Mouse (Mus musculus) midbrain, embryonic 16.5 days (tissue): Measurements from ENCODE around the gene Psmd11. TPM values are rescaled to one million over a fixed set of nuclear protein-coding genes. Genes with fewer than 3 reads are reported as not detected.
"Not testable (repeated sequence)": the region's sequence is repeated elsewhere in the genome, so short reads cannot be mapped to it uniquely, and the experiment has no call there.

Experiments
- ATAC-seq: fragments of 200-750 bp; cut with Nextera tagmentation; 2 replicates; pipeline ENCODE4 v1.8.0; 2017; ENCODE audit warnings: moderate TSS enrichment
- H3K27ac ChIP-seq: fragments of 300-500 bp; sonication (generic); 2 replicates; pipeline ENCODE4 v1.5.1; 2014; ENCODE audit warnings: mild to moderate bottlenecking, low read length, mixed read lengths
- H3K27me3 ChIP-seq: fragments of 300-500 bp; sonication (generic); 2 replicates; pipeline ENCODE4 v1.6.1; 2014; ENCODE audit warnings: low read depth, low read length, mixed read lengths; ENCODE audit not compliant: control insufficient read depth, insufficient read depth
- H3K36me3 ChIP-seq: fragments of 300-500 bp; sonication (generic); 2 replicates; pipeline ENCODE4 v1.6.1; 2014; ENCODE audit warnings: mild to moderate bottlenecking, low read length, moderate library complexity, mixed read lengths; ENCODE audit not compliant: control insufficient read depth, insufficient read depth
- H3K4me1 ChIP-seq: fragments of 300-500 bp; sonication (generic); 2 replicates; pipeline ENCODE4 v1.6.1; 2014; ENCODE audit warnings: mild to moderate bottlenecking, low read length, mixed read lengths; ENCODE audit not compliant: control insufficient read depth, insufficient read depth
- H3K4me2 ChIP-seq: fragments of 300-500 bp; sonication (generic); 2 replicates; pipeline ENCODE4 v1.6.1; 2014; ENCODE audit warnings: mild to moderate bottlenecking, low read length, mixed read lengths
- H3K4me3 ChIP-seq: fragments of 300-500 bp; sonication (generic); 2 replicates; pipeline ENCODE4 v1.5.1; 2014; ENCODE audit warnings: low read depth, mild to moderate bottlenecking, low read length, moderate library complexity, mixed read lengths
- H3K9ac ChIP-seq: fragments of 300-500 bp; sonication (generic); 2 replicates; pipeline ENCODE4 v1.6.1; 2014; ENCODE audit warnings: low read depth, low read length, mixed read lengths
- H3K9me3 ChIP-seq: fragments of 300-500 bp; sonication (generic); replicated peaks from 2 replicates; pipeline ENCODE4 v1.6.1; 2014; ENCODE audit warnings: mild to moderate bottlenecking, low read length, mixed read lengths; ENCODE audit not compliant: control insufficient read depth, poor library complexity, severe bottlenecking
- WGBS: fragments of 180-500 bp; shearing (Covaris S2); extraction: QIAGEN DNeasy Blood & Tissue Kit; methylation state at CpG from one replicate; pipeline ENCODE4 v1.1.7; 2014; 5-methylcytosine and 5-hydroxymethylcytosine counted together
- polyA plus RNA-seq: library from polyadenylated mRNA; unstranded; fragments of >200 nt; fragmentation: Nextera tagmentation; extraction: Ambion mirVana; gene quantifications from 2 replicates; pipeline ENCODE4 v1.2.1, GENCODE M21; 2015

Gene Psmd11
- polyA plus RNA-seq, 1 experiment from 2014 or later: 270 TPM

DNA sequence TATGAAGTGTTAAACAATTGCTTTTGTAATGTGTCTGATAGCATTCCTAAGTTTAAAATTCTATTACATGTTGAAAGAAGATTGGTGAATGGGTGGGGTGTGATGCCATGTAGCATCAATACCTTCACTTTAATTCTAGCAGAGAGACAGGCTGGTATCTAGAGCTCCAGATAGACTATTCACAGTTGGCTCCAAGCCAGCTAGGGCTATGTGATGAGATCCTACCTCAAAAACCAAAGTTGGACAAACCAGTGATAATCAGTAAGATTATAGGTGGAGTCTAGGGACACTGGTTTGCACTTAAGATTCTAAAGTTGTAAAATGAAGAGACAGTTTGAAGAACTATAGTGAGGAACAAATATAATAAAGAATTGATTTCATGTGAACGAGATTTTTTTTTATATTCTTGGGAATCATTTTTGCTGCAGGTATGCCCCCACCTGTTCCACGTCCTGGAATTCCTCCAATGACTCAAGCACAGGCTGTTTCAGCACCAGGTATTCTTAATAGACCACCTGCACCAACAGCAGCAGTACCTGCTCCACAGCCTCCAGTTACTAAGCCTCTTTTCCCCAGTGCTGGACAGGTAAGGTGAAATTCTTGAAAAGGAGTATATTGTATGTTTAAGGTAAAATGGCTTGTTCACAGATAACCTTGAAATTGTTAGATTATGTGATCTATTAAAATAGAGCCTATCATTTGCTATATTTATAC lies 36.9 kb upstream of the Psmd11 start:
- no peak for ATAC-seq
- H3K27me3 ChIP-seq: no peaks in the 10 kb centered on the region
- H3K4me2 ChIP-seq: no peak overlapping the region
- H3K9me3 ChIP-seq: no peaks in the 10 kb centered on the region
- H3K27ac ChIP-seq: no peak overlapping the region
- H3K4me3 ChIP-seq: no peak overlapping the region
- WGBS: 94% methylated on average over 2 of the region's 2 CpGs
- H3K4me1 ChIP-seq: peaks cover 8% of the 10 kb centered on the region
- H3K9ac ChIP-seq: no peak overlapping the region
- H3K36me3 ChIP-seq: peaks cover 27% of the 10 kb centered on the region

DNA sequence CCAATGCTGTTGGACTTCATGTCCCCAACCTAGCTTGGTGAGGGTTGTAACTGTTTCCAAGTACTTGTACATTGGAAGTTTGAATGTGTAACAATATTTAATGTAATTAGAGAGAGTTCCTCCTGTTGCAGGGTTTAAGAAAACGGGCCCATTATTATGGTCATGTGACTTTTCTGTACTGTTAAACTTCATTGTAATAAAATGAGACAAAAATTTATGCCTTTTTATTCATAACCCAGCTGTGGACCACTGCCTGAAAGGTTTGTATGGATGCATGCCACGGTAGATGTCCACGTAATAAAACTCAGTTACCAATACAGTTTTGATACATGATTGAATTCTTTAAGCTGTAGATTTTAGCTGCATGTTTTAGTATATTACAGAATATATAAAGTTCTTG lies 32.5 kb upstream of the Psmd11 start:
- no peaks in the 10 kb centered on the region for H3K9me3 ChIP-seq
- no peak overlapping the region for H3K4me3 ChIP-seq
- no peak overlapping the region for H3K9ac ChIP-seq
- WGBS: 98% methylated on average over 3 of the region's 3 CpGs
- H3K4me2 ChIP-seq: no peak overlapping the region
- H3K4me1 ChIP-seq: no peaks in the 10 kb centered on the region
- no peaks in the 10 kb centered on the region for H3K27me3 ChIP-seq
- H3K27ac ChIP-seq: no peak overlapping the region
- no peak for ATAC-seq
- H3K36me3 ChIP-seq: peaks cover 30% of the 10 kb centered on the region

DNA sequence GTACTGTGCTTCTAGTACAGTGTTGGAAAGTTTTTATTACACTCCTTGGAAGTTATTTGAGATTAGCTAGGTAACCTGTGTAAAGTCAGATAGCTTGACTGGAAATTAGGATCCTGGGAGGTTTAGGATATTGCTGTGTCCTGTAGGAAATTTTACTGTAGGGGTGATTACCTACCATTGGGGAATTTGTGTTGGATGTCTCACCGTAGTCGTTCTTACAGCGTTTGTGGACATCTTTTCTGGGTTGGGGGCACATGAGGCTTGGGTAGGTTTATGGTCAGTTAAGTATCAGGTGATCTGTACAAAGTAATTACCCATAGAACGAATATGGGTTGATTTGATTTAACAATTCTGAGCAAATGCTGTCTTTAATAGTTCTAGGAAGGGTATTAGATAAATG lies 31.8 kb upstream of the Psmd11 start:
- Histone ChIP-seq H3K4me2 (no peak overlapping the region), H3K9ac (no peak overlapping the region), H3K27ac (no peak overlapping the region), H3K36me3 (peaks cover 30% of the 10 kb centered on the region), H3K4me3 (no peak overlapping the region), H3K27me3 (no peaks in the 10 kb centered on the region), H3K9me3 (no peaks in the 10 kb centered on the region), H3K4me1 (no peaks in the 10 kb centered on the region)
- ATAC-seq: no peak
- WGBS: 94% methylated on average over 4 of the region's 4 CpGs

DNA sequence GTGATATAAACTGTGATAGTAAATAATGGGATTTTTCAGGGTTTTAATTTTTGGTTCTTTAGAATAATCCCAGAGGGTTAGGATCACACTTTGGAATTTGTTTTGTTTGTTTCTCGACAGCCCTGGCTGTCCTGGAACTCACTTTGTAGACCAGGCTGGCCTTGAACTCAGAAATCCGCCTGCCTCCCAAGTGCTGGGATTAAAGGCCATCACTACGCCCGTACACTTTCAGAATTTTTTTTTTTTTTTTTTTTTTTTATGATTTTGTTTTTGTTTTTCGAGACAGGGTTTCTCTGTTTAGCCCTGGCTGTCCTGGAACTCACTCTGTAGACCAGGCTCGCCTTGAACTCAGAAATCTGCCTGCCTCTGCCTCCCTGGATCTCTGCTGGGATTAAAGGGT lies 20.5 kb upstream of the Psmd11 start:
- not testable (repeated sequence) for H3K9me3 ChIP-seq, H3K27ac ChIP-seq, ATAC-seq, H3K27me3 ChIP-seq, H3K4me3 ChIP-seq, H3K4me1 ChIP-seq, H3K4me2 ChIP-seq, H3K9ac ChIP-seq
- WGBS: 97% methylated on average over 6 of the region's 6 CpGs
- H3K36me3 ChIP-seq: peaks cover 26% of the 10 kb centered on the region

DNA sequence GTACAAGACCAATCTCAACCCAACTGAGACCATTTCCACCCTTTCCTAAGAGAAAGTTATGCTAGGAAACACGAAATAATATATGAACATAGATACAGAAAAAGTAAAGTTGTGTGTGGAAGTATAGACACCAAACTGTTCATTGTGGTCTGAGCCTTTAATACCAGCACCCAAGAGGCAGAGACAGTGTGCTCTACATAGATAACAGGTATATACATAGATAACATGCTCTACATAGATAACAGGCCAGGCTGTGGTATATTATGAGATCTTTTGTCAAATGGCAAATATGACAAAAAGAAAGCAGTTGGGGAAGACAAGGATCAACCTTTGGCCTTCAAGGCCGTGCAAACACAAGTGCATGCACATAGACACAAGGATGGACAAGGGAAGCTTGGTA lies 18.0 kb upstream of the Psmd11 start:
- H3K9me3 ChIP-seq: no peaks in the 10 kb centered on the region
- ATAC-seq: no peak
- no peak overlapping the region for H3K27ac ChIP-seq
- WGBS: 91% methylated on average over 2 of the region's 2 CpGs
- peaks cover 23% of the 10 kb centered on the region for H3K36me3 ChIP-seq
- no peaks in the 10 kb centered on the region for H3K27me3 ChIP-seq
- H3K4me1 ChIP-seq: no peaks in the 10 kb centered on the region
- no peak overlapping the region for H3K4me2 ChIP-seq
- H3K4me3 ChIP-seq: no peak overlapping the region
- H3K9ac ChIP-seq: no peak overlapping the region

DNA sequence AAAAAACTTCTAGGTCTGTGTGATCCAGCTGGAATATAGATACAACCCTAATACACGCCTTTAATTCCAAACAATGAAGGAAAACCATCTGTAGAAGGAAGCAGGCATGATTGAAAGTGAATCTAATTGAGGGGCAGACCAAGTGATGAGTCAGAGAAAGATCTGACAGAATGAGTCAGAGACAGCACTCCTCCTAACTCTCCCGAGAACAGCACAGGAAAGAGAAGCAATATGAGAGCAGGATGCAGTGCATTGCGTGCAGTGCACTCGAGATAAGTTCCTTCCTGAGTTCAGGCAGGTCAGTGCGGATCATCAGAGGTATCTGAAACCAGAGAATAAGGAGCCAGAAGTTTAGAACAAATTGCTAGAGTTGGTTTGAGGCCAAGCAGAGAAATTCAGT lies 11.3 kb upstream of the Psmd11 start:
- WGBS: 98% methylated on average over 5 of the region's 5 CpGs
- Histone ChIP-seq H3K9me3 (no peaks in the 10 kb centered on the region), H3K4me1 (no peaks in the 10 kb centered on the region), H3K4me3 (no peak overlapping the region), H3K27ac (no peak overlapping the region), H3K27me3 (no peaks in the 10 kb centered on the region), H3K4me2 (no peak overlapping the region), H3K36me3 (peaks cover 14% of the 10 kb centered on the region), H3K9ac (no peak overlapping the region)
- no peak for ATAC-seq

DNA sequence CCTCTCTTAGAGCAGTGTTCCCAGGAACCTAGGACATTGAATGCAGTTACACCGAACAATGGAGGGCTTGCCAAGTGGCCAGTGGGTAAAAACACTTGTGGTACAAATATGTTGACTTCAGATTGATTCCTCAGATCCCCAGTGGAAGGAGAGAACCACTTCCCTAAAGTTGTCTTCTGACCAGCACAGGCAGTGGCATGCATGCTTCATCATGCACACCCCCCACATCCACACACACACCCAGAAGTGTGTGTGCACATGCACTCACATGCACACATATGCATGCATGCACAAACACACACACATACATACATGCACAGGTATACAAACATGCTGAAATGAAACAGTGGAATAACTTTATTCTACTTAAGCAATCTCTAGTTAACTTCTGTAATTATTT lies 8.7 kb upstream of the Psmd11 start:
- WGBS: 79% methylated on average over 1 of the region's 1 CpGs
- ATAC-seq: no peak
- Histone ChIP-seq H3K9ac (no peak overlapping the region), H3K36me3 (peaks cover 12% of the 10 kb centered on the region), H3K4me2 (no peak overlapping the region), H3K4me1 (no peaks in the 10 kb centered on the region), H3K4me3 (no peak overlapping the region), H3K9me3 (no peaks in the 10 kb centered on the region), H3K27me3 (no peaks in the 10 kb centered on the region), H3K27ac (no peak overlapping the region)

DNA sequence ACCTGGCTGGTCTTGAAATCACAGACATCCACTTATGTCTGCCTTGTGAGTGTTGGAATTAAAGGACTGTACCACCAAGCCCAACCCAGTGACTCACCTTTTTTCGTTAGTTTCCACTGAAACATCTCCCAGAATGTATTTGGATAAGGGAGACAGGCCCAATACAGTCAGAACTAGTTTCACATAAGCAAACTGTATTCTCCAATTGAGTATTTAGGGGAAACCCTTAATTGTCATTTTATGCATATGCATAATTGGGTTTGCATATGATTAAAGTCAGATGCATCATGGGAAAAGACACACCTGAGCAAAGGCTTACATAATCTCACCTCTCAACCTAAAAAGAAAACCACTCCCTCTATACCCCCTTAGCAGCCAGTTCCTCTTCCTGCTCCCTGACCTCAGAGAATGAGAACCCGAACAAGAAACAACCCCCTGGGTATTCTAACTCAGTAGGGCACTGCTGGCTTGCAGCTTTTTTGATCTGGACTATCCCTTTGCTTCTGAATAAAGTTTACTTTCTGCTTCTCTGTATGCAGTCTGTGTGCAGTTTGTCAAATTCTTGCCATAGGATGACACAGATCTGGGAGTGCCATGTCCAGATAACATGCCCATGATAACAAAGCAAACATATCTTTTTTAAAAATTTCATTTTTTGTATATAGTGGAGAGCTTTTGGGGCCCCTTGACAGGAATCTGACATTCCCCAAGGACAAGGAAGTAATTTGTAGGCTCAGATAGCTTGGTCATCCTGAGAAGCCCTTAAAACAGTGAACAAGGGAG lies 8.0 kb upstream of the Psmd11 start:
- H3K36me3 ChIP-seq: peaks cover 10% of the 10 kb centered on the region
- no peak overlapping the region for H3K4me2 ChIP-seq
- H3K4me3 ChIP-seq: no peak overlapping the region
- 67% methylated on average over 2 of the region's 2 CpGs for WGBS
- no peak overlapping the region for H3K9ac ChIP-seq
- H3K9me3 ChIP-seq: no peaks in the 10 kb centered on the region
- H3K27ac ChIP-seq: no peak overlapping the region
- ATAC-seq: no peak
- H3K27me3 ChIP-seq: no peaks in the 10 kb centered on the region
- H3K4me1 ChIP-seq: no peaks in the 10 kb centered on the region

DNA sequence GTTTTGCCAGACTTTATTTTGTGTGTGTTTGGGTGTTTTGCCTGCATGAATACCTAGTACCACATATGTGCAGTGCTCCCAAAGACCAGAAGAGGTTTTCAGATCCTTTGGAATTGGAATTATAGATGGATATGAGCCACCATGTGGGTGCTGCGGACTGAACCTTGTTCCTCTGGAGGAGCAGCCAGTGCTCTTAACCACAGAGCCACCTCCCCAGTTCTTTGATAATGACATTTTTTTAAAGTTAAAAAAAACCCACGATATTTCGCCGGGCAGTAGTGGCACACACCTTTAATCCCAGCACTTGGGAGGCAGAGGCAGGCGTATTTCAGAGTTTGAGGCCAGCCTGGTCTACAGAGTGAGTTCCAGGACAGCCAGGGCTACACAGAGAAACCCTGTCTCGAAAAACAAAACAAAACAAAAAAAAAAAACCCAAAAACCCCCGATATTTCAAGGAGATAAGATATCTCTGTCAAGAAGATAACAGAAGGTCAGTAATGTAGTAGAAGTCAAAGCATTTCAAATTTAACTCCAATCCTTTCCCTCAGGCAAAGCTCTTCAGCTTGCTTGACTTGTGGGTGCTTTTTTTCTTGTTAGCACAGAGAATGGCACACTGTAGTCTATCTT lies 6.9 kb upstream of the Psmd11 start:
- no peaks in the 10 kb centered on the region for H3K9me3 ChIP-seq
- no peak overlapping the region for H3K27ac ChIP-seq
- H3K4me1 ChIP-seq: no peaks in the 10 kb centered on the region
- 90% methylated on average over 7 of the region's 7 CpGs for WGBS
- ATAC-seq: no peak
- H3K4me2 ChIP-seq: no peak overlapping the region
- H3K9ac ChIP-seq: no peak overlapping the region
- H3K4me3 ChIP-seq: no peak overlapping the region
- peaks cover 7% of the 10 kb centered on the region for H3K36me3 ChIP-seq
- H3K27me3 ChIP-seq: no peaks in the 10 kb centered on the region
